Mouse (Mus musculus) brown adipose tissue, adult 24 weeks (tissue): ENCODE data around the gene Dnajc12. TPM values are rescaled to one million over a fixed set of nuclear protein-coding genes. Genes with fewer than 3 reads are reported as not detected.
"Not testable (repeated sequence)": the region's sequence is repeated elsewhere in the genome, so short reads cannot be mapped to it uniquely, and the experiment has no call there.

Experiments used
- H3K27ac ChIP-seq: fragments of 200-500 bp; replicated peaks from 2 replicates; pipeline ENCODE4 v1.5.1; 2012; ENCODE audit warnings: low read depth, mild to moderate bottlenecking, low read length
- H3K4me1 ChIP-seq: fragments of 200-500 bp; 2 replicates; pipeline ENCODE4 v1.6.1; 2012; ENCODE audit warnings: low read length, mixed read lengths; ENCODE audit not compliant: control insufficient read depth, insufficient read depth, insufficient read length
- H3K4me3 ChIP-seq: fragments of 200-500 bp; 2 replicates; pipeline ENCODE4 v1.5.1; 2012; ENCODE audit warnings: low read depth, mild to moderate bottlenecking, low read length, moderate library complexity; ENCODE audit not compliant: insufficient read depth
- polyA plus RNA-seq: library from polyadenylated mRNA; stranded (reverse); fragments of >200 nt; gene quantifications from 2 replicates; pipeline ENCODE4 v1.2.4, GENCODE M21; 2012; ENCODE audit not compliant: missing spikeins, insufficient read depth, insufficient read length

Gene Dnajc12
- polyA plus RNA-seq, result 4.6 and 9.2 TPM in 2 replicates

GRCm38 (mm10) chr10:63382372-63383279, at the start of gene Dnajc12:
Gene Dnajc12, plus strand, starts transcription at chr10:63382443.
- Histone ChIP-seq H3K27ac (peak within 1 kb of the TSS; percentile 53; the same call in 1 of the 2 replicates), H3K4me3 (peak within 1 kb of the TSS; percentile 67), H3K4me1 (no peaks in the 10 kb centered on the region)

DNA sequence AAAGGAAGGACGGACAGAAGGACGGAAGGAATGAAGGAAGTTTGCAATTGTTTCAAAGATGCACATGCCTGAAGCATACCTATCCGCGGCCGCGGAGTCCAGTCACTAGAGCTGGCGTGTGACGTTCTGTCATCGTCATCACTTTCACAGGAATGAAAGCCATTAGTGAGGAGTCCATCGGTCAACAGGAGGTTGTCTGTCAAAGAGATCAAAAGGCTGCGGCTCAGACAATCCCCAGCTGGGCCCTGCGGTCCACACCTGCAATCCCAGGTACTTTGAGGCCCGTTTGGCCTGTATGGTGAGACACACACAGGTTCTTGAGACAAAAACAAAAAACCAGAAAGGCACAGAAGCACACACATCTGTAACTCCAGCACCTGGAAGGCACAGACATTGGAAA, 45.3 kb upstream of the Dnajc12 start:
- H3K4me1 ChIP-seq, result no peaks in the 10 kb centered on the region; the same call in 1 of the 2 replicates
- peak overlapping the region; percentile 34 for H3K4me3 ChIP-seq
- no peak overlapping the region for H3K27ac ChIP-seq

DNA sequence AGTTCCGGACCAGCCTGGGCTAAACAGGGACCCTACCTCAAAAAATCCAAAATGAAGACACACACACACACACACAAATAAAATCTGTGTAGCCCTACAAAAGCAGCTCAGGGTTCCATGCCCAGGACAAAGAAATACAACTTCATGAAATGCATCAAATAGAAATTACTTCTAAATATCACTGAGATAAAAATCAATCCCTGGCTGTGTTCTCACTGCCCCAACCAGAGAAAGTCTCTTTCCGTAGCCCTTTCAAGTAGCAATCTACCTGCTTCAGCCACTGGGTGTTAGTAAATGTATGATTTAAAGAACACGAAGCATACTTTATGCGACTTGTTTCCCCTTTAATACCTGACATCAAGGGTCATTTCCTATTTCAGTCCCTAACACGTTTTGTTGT, 44.9 kb upstream of the Dnajc12 start:
- H3K4me3 ChIP-seq, result peak overlapping the region; percentile 34

DNA sequence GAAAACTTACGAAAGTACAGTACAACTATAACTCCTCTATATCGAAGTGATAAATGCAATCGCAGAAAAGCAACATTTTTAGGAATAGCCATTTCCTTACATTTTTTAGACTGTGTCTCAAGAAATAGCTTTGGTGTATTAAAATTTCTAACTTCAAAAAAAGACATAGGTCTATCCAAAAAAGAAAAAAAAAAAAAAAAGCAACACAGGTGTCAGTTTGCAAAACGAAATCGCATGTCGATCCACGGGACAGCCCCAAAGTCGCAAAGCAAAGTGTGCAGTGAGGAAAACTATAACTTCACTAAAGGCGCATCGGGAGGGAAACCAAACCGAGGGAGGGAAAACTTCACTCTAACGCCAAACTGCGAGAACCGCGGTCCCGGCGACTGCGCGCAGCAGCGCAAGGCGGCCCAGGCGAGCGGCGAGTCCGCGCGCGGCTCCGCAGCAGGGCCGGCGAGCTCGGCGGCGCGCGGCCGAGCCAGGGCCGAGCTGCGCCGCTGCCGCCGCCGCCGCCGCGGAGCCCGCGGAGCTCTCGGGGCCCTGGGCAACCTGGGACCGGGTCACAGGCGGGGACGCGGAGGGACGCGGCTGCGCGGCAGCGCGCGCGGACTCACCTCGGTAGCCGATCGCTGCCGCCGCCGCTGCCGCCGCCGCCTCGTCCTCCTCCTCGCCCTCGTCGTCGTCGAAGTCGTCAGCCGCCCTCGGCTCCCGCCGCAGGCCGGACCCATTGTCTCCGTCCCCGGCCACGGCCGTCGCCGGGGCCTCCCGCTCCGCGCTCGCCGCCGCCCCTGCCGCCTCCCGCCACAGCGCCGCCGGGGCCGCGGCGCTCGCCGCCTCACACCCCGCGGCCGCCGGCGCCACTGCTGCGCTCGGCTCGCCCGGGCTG, 44.0 kb upstream of the Dnajc12 start:
- Histone ChIP-seq H3K4me3 (peak overlapping the region; percentile 64), H3K27ac (peak overlapping the region; percentile 64), H3K4me1 (no peaks in the 10 kb centered on the region; the same call in 1 of the 2 replicates)

More for the DNA sequence above, 44.9 kb upstream of the Dnajc12 start:
- H3K27ac ChIP-seq, result no peak overlapping the region
- H3K4me1 ChIP-seq, result no peaks in the 10 kb centered on the region; the same call in 1 of the 2 replicates

- Histone ChIP-seq H3K4me3 (peak overlapping the region; percentile 84), H3K27ac (peak overlapping the region; percentile 81), H3K4me1 (no peaks in the 10 kb centered on the region; the same call in 1 of the 2 replicates)
Observed at GRCm38 (mm10) chr10:63338914-63339643, 43.2 kb upstream of the Dnajc12 start.

- no peaks in the 10 kb centered on the region; the same call in 1 of the 2 replicates for H3K4me1 ChIP-seq
- no peak overlapping the region for H3K4me3 ChIP-seq
- no peak overlapping the region for H3K27ac ChIP-seq
Observed at GRCm38 (mm10) chr10:63341351-63341750, 40.9 kb upstream of the Dnajc12 start.

DNA sequence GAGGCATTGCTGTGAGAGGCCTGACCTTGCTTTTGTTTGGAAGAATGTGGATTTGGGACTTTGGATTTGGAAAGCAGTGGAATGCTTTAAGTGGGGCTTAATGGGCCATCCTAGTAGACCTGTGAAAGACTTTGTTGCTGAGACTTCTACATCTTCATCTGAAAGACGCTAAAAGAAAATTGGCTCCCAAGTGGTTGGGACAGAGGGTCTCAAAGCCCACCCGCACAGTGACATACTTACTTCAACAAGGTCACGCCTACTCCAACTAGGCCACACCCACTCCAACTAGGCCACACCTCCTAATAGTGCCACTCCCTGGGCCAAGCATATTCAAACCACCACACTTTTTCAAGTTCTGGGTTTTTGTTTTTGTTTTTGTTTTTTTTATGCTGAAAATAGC, 37.5 kb upstream of the Dnajc12 start:
- H3K4me1 ChIP-seq, result no peaks in the 10 kb centered on the region
- no peak overlapping the region for H3K27ac ChIP-seq
- no peak overlapping the region for H3K4me3 ChIP-seq

DNA sequence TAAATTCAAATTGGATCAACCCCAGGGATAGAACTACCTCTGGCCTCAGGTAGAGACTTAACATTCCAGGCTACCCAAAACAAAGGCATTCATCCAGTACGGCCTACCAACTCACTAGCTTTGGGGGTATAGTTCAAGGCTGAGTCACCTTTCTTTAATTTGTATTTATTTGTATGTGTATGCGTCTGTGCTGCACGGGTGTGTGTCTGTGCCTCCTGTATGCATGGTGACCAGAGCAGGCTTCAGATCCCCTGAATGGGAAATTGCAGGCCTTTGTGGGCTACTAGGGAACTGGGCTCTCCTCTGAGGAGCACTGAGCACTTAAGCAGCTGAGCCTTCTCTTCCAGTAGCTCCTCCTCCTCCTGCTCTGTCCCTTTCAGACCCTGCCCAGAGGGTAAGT, 34.0 kb upstream of the Dnajc12 start:
- Histone ChIP-seq H3K4me1 (no peaks in the 10 kb centered on the region), H3K4me3 (no peak overlapping the region), H3K27ac (no peak overlapping the region)

GRCm38 (mm10) chr10:63350666-63351065, 31.6 kb upstream of the Dnajc12 start:
- no peak overlapping the region for H3K4me3 ChIP-seq
- no peaks in the 10 kb centered on the region for H3K4me1 ChIP-seq
- H3K27ac ChIP-seq, result no peak overlapping the region

- H3K4me3 ChIP-seq, H3K4me1 ChIP-seq, H3K27ac ChIP-seq: not testable (repeated sequence)
Observed at GRCm38 (mm10) chr10:63351099-63351498, 31.1 kb upstream of the Dnajc12 start.

GRCm38 (mm10) chr10:63352111-63352510, 30.1 kb upstream of the Dnajc12 start:
- Histone ChIP-seq H3K27ac (no peak overlapping the region), H3K4me1 (no peaks in the 10 kb centered on the region), H3K4me3 (no peak overlapping the region)

GRCm38 (mm10) chr10:63360502-63360901, 21.7 kb upstream of the Dnajc12 start:
- H3K4me1 ChIP-seq, result no peaks in the 10 kb centered on the region
- no peak overlapping the region for H3K27ac ChIP-seq
- H3K4me3 ChIP-seq, result no peak overlapping the region

GRCm38 (mm10) chr10:63365918-63366455, 16.3 kb upstream of the Dnajc12 start:
- Histone ChIP-seq H3K4me3 (no peak overlapping the region), H3K4me1 (no peaks in the 10 kb centered on the region), H3K27ac (no peak overlapping the region)

- no peak overlapping the region for H3K4me3 ChIP-seq
- H3K27ac ChIP-seq, result no peak overlapping the region
- no peaks in the 10 kb centered on the region for H3K4me1 ChIP-seq
Observed at GRCm38 (mm10) chr10:63367386-63367785, 14.9 kb upstream of the Dnajc12 start.
